Comparison of ENCODE assay signal across 8 mouse cellular contexts in genomic region chr7:139388670-139389212, GRCm38 (mm10). TPM values are rescaled to one million over a fixed set of nuclear protein-coding genes. Genes with fewer than 3 reads are reported as not detected.
DNase-seq lines count a peak whose midpoint lies in the region; ATAC-seq and TF ChIP-seq lines count a peak whose summit lies in the region.

Gene Inpp5a (plus strand): TSS chr7:139389109.

- TF ChIP-seq CTCF in kidney, postnatal 0 days (IDR thresholded peaks at IDR 0.05; ENCODE audit: low read depth), result no peak

- H3K36me3 ChIP-seq in heart, embryonic 12.5 days, result peaks cover under 1% of the 10 kb centered on the region; the same call in 1 of the 2 replicates
- no peaks in the 10 kb centered on the region for H3K36me3 ChIP-seq in kidney, postnatal 0 days (ENCODE audit: insufficient read depth, low read length)
- no peaks in the 10 kb centered on the region for H3K36me3 ChIP-seq in liver, embryonic 11.5 days (ENCODE audit: control insufficient read depth, insufficient read depth, low read length)
- no peaks in the 10 kb centered on the region for H3K36me3 ChIP-seq in stomach, embryonic 14.5 days (ENCODE audit: control insufficient read depth, insufficient read depth, low read length)

- H3K4me3 ChIP-seq in heart, embryonic 12.5 days, result peak within 1 kb of the TSS; percentile 90
- H3K4me3 ChIP-seq in kidney, postnatal 0 days (replicated peaks; ENCODE audit: low read depth, low read length), result peak within 1 kb of the TSS; percentile 89
- H3K4me3 ChIP-seq in liver, embryonic 11.5 days (ENCODE audit: low read depth, low read length), result peak within 1 kb of the TSS; percentile 82
- peak within 1 kb of the TSS; percentile 88 for H3K4me3 ChIP-seq in stomach, embryonic 14.5 days (ENCODE audit: low read depth, low read length)

- peaks cover 48% of the 10 kb centered on the region for H3K4me1 ChIP-seq in heart, embryonic 12.5 days (replicated peaks)
- peaks cover 24% of the 10 kb centered on the region for H3K4me1 ChIP-seq in kidney, postnatal 0 days (replicated peaks; ENCODE audit: insufficient read depth, low read length)
- peaks cover 13% of the 10 kb centered on the region for H3K4me1 ChIP-seq in liver, embryonic 11.5 days (replicated peaks; ENCODE audit: control insufficient read depth, insufficient read depth, low read length)
- H3K4me1 ChIP-seq in stomach, embryonic 14.5 days (ENCODE audit: control insufficient read depth, insufficient read depth, low read length), result peaks cover 38% of the 10 kb centered on the region

- H3K4me2 ChIP-seq in heart, embryonic 12.5 days, result peak within 1 kb of the TSS; percentile 75
- H3K4me2 ChIP-seq in kidney, postnatal 0 days (ENCODE audit: low read length), result peak within 1 kb of the TSS; percentile 79
- H3K4me2 ChIP-seq in liver, embryonic 11.5 days, result peak within 1 kb of the TSS; percentile 91
- H3K4me2 ChIP-seq in stomach, embryonic 14.5 days (replicated peaks; ENCODE audit: low read depth, low read length), result peak within 1 kb of the TSS; percentile 60

- H3K9me3 ChIP-seq in heart, embryonic 12.5 days (replicated peaks), result no peaks in the 10 kb centered on the region
- no peaks in the 10 kb centered on the region for H3K9me3 ChIP-seq in kidney, postnatal 0 days (replicated peaks; ENCODE audit: low read length)
- no peaks in the 10 kb centered on the region for H3K9me3 ChIP-seq in liver, embryonic 11.5 days (ENCODE audit: control insufficient read depth, low read length)
- H3K9me3 ChIP-seq in stomach, embryonic 14.5 days (ENCODE audit: control insufficient read depth, low read depth, low read length), result no peaks in the 10 kb centered on the region

- WGBS in heart, embryonic 12.5 days, result 0% methylated on average over 39 of the region's 47 CpGs
- WGBS in kidney, postnatal 0 days, result 1% methylated on average over 46 of the region's 47 CpGs
- WGBS in liver, embryonic 11.5 days, result under 1% methylated on average over 47 of the region's 47 CpGs
- 0% methylated on average over 47 of the region's 47 CpGs for WGBS in stomach, embryonic 14.5 days

- peak; percentile 100 for DNase-seq in CD4-positive helper T cell, adult 2 months (ENCODE audit: low read depth, low spot score)
- peak; percentile 99 for DNase-seq in brain, embryonic 18.5 days (ENCODE audit: low read depth, low spot score)
- DNase-seq in kidney, postnatal 0 days (ENCODE audit: low spot score), result peak; percentile 100
- peak; percentile 99 for DNase-seq in liver, embryonic 11.5 days (ENCODE audit: low spot score)
- DNase-seq in naive thymus-derived CD4-positive, alpha-beta T cell, adult 2 months (ENCODE audit: low read depth), result peak; percentile 99

- peak within 1 kb of the TSS; percentile 90 for H3K27ac ChIP-seq in heart, embryonic 12.5 days (ENCODE audit: poor library complexity, severe bottlenecking)
- H3K27ac ChIP-seq in kidney, postnatal 0 days, result peak within 1 kb of the TSS; percentile 78
- peak within 1 kb of the TSS; percentile 46 for H3K27ac ChIP-seq in liver, embryonic 11.5 days (ENCODE audit: low read depth, low read length)
- peak within 1 kb of the TSS; percentile 83 for H3K27ac ChIP-seq in stomach, embryonic 14.5 days (ENCODE audit: low read length)

- peak within 1 kb of the TSS; percentile 99 for H3K9ac ChIP-seq in heart, embryonic 12.5 days
- H3K9ac ChIP-seq in kidney, postnatal 0 days (ENCODE audit: low read depth, low read length), result peak within 1 kb of the TSS; percentile 94
- peak within 1 kb of the TSS; percentile 88 for H3K9ac ChIP-seq in liver, embryonic 11.5 days (ENCODE audit: low read depth, low read length)
- H3K9ac ChIP-seq in stomach, embryonic 14.5 days (replicated peaks; ENCODE audit: low read depth, low read length), result peak within 1 kb of the TSS; percentile 96

- H3K27me3 ChIP-seq in heart, embryonic 12.5 days (replicated peaks), result no peaks in the 10 kb centered on the region
- H3K27me3 ChIP-seq in kidney, postnatal 0 days (ENCODE audit: insufficient read depth, low read length), result no peaks in the 10 kb centered on the region
- no peaks in the 10 kb centered on the region for H3K27me3 ChIP-seq in liver, embryonic 11.5 days (replicated peaks; ENCODE audit: control insufficient read depth, insufficient read depth, low read length)
- no peaks in the 10 kb centered on the region for H3K27me3 ChIP-seq in stomach, embryonic 14.5 days (ENCODE audit: control insufficient read depth, insufficient read depth, low read length)

- peak; percentile 87 for ATAC-seq in erythroid progenitor cell, adult 5-6 weeks (replicated peaks; ENCODE audit: low FRiP score, poor library complexity, severe bottlenecking)
- peak; percentile 98 for ATAC-seq in heart, embryonic 12.5 days (ENCODE audit: insufficient number of reproducible peaks, low FRiP score)
- ATAC-seq in kidney, postnatal 0 days (replicated peaks; ENCODE audit: low FRiP score, low read depth), result peak; percentile 98
- ATAC-seq in liver, embryonic 11.5 days (replicated peaks; ENCODE audit: low FRiP score), result peak; percentile 98
- peak; percentile 96 for ATAC-seq in stomach, embryonic 14.5 days (ENCODE audit: insufficient number of reproducible peaks, insufficient read depth, low FRiP score, low read depth)

RNA-seq across cellular contexts. Expression of gene Inpp5a, which starts in this region (rescaled TPM):
- total RNA-seq in erythroid progenitor cell, adult 5-6 weeks (2015; ENCODE audit: low replicate concordance), result 17.7 and 20.1 TPM in 2 replicates
- total RNA-seq in erythroid progenitor cell, adult 5-6 weeks (2017; ENCODE audit: low replicate concordance), result 9.0 and 14.7 TPM in 2 replicates
- polyA plus RNA-seq in heart, embryonic 12.5 days (2016; fragmentation: Nextera tagmentation; extraction: Ambion mirVana), result 96.3 and 104 TPM in 2 replicates
- polyA plus RNA-seq in kidney, postnatal 0 days (2015; fragmentation: Nextera tagmentation; extraction: Ambion mirVana), result 21.0 and 24.3 TPM in 2 replicates
- polyA plus RNA-seq in liver, embryonic 11.5 days (2014; fragmentation: Nextera tagmentation; extraction: Ambion mirVana), result 11.8 and 14.3 TPM in 2 replicates
- polyA plus RNA-seq in stomach, embryonic 14.5 days (2014; fragmentation: Nextera tagmentation; extraction: Ambion mirVana), result 46.2 and 51.9 TPM in 2 replicates

Comparison
In these comparisons a context has a peak if more than half of its experiments do, and no peak if none do; other contexts are left out.
1. Peak in every context shown above with its lines: DNase-seq, ATAC-seq, H3K4me3 ChIP-seq and H3K27ac ChIP-seq.